Mouse (Mus musculus) layer of hippocampus, adult 2 months (tissue): ENCODE results near the gene Fam168a. TPM values are rescaled to one million over a fixed set of nuclear protein-coding genes. Genes with fewer than 3 reads are reported as not detected.

Source experiments
- DNase-seq, 2 experiments: peaks; one replicate each; pipeline ENCODE4 v3.0.0; 2022; ENCODE audit warnings: low spot score in 2 of 2
- H3K27ac ChIP-seq: fragments of 200-600 bp; 2 replicates; pipeline ENCODE4 v1.8.1; 2022
- H3K4me3 ChIP-seq: fragments of 200-600 bp; 2 replicates; pipeline ENCODE4 v1.8.1; 2022; ENCODE audit warnings: mild to moderate bottlenecking
- CTCF ChIP-seq: fragments of 200-600 bp; conservative IDR thresholded peaks from 2 replicates; pipeline ENCODE4 v1.8.1; 2022; ENCODE audit warnings: antibody characterized with exemption, mild to moderate bottlenecking, moderate library complexity
- total RNA-seq, 2 experiments: library from RNA; stranded (reverse); gene quantifications; 2 replicates each; pipeline ENCODE4 v1.2.3; 2021

Gene Fam168a
- total RNA-seq, 2 experiments from 2014 or later = 220 to 229 TPM

- no peak for DNase-seq
- H3K27ac ChIP-seq = no peak overlapping the region
- no peak for TF ChIP-seq CTCF
- no peak overlapping the region for H3K4me3 ChIP-seq
Measured at GRCm38 (mm10) chr7:100681132-100681531, 25.3 kb upstream of the Fam168a start.

GRCm38 (mm10) chr7:100683241-100683640, 23.2 kb upstream of the Fam168a start:
- Histone ChIP-seq H3K4me3 (no peak overlapping the region), H3K27ac (no peak overlapping the region)
- no peak for TF ChIP-seq CTCF
- no peak for DNase-seq

GRCm38 (mm10) chr7:100684081-100684480, 22.4 kb upstream of the Fam168a start:
- H3K4me3 ChIP-seq = no peak overlapping the region
- no peak for TF ChIP-seq CTCF
- DNase-seq = no peak
- no peak overlapping the region for H3K27ac ChIP-seq

- H3K4me3 ChIP-seq = no peak overlapping the region
- H3K27ac ChIP-seq = no peak overlapping the region
- peak; percentile 92 for TF ChIP-seq CTCF
- peak in 1 of 2 experiments; percentile 68 for DNase-seq
Measured at GRCm38 (mm10) chr7:100684538-100684937, 21.9 kb upstream of the Fam168a start.

GRCm38 (mm10) chr7:100685061-100686030, 21.1 kb upstream of the Fam168a start:
- Histone ChIP-seq H3K4me3 (no peak overlapping the region), H3K27ac (no peak overlapping the region)
- peak; percentile 86 for TF ChIP-seq CTCF
- DNase-seq = peak; percentile 56 to 80

GRCm38 (mm10) chr7:100688471-100688870, 18.0 kb upstream of the Fam168a start:
- Histone ChIP-seq H3K4me3 (no peak overlapping the region), H3K27ac (no peak overlapping the region)
- no peak for DNase-seq
- TF ChIP-seq CTCF = no peak

- TF ChIP-seq CTCF = no peak
- no peak for DNase-seq
- Histone ChIP-seq H3K4me3 (no peak overlapping the region), H3K27ac (no peak overlapping the region)
Measured at GRCm38 (mm10) chr7:100693199-100693598, 13.2 kb upstream of the Fam168a start.

GRCm38 (mm10) chr7:100699771-100700770, 6.4 kb upstream of the Fam168a start:
- no peak for TF ChIP-seq CTCF
- Histone ChIP-seq H3K27ac (no peak overlapping the region), H3K4me3 (no peak overlapping the region)
- DNase-seq = no peak

- DNase-seq = peak in 1 of 2 experiments; percentile 32
Measured at GRCm38 (mm10) chr7:100706883-100707480, 547 bp downstream of the Fam168a start.

GRCm38 (mm10) chr7:100718741-100719140, 12.3 kb downstream of the Fam168a start:
- Histone ChIP-seq H3K4me3 (no peak overlapping the region), H3K27ac (peak overlapping the region; percentile 40)
- no peak for DNase-seq

More at GRCm38 (mm10) chr7:100706883-100707480, 547 bp downstream of the Fam168a start:
- peak overlapping the region; percentile 99 for H3K27ac ChIP-seq
- no peak for TF ChIP-seq CTCF
- peak overlapping the region; percentile 96 for H3K4me3 ChIP-seq

GRCm38 (mm10) chr7:100722268-100722667, 15.8 kb downstream of the Fam168a start:
- no peak overlapping the region for H3K27ac ChIP-seq

More at GRCm38 (mm10) chr7:100718741-100719140, 12.3 kb downstream of the Fam168a start:
- TF ChIP-seq CTCF = no peak

More at GRCm38 (mm10) chr7:100722268-100722667, 15.8 kb downstream of the Fam168a start:
- no peak for DNase-seq
- TF ChIP-seq CTCF = no peak
- no peak overlapping the region for H3K4me3 ChIP-seq
